Mouse (Mus musculus) hematopoietic stem cell, adult 5-6 weeks (primary cell): ENCODE data around the gene E130311K13Rik. TPM values are rescaled to one million over a fixed set of nuclear protein-coding genes. Genes with fewer than 3 reads are reported as not detected.

ENCODE experiments used
- ATAC-seq, 2 experiments: fragments of 125-278 bp in 1 of 2; replicated peaks in 1 of 2; 2 replicates each; pipeline ENCODE4 v1.8.0; 2016 to 2017; ENCODE audit warnings: inconsistent platforms in 2 of 2, mild to moderate bottlenecking in 2 of 2, moderate number of reproducible peaks in 2 of 2, low read depth in 1 of 2, moderate TSS enrichment in 1 of 2; ENCODE audit not compliant: low FRiP score in 2 of 2, poor library complexity in 2 of 2, severe bottlenecking in 2 of 2, insufficient read depth in 1 of 2, low TSS enrichment in 1 of 2
- total RNA-seq: library from RNA; stranded (forward); fragments of 172-1452, 232-1000 nt; gene quantifications from 2 replicates; pipeline ENCODE4 v1.2.3, GENCODE M21; 2017

Gene E130311K13Rik
- total RNA-seq, 1 experiment from 2014 or later = 15.4 TPM

- peak; percentile 63 to 73 for ATAC-seq
Observed at GRCm38 (mm10) chr3:63898581-63899308, 30.5 kb downstream of the E130311K13Rik start.

- no peak for ATAC-seq
Observed at GRCm38 (mm10) chr3:63897177-63897576, 32.1 kb downstream of the E130311K13Rik start.

- ATAC-seq = no peak
Observed at GRCm38 (mm10) chr3:63896303-63896702, 33.0 kb downstream of the E130311K13Rik start.

GRCm38 (mm10) chr3:63895786-63896185 is 33.5 kb downstream of the E130311K13Rik start:
- no peak for ATAC-seq

- ATAC-seq = peak; percentile 84 to 89
Observed at GRCm38 (mm10) chr3:63893677-63894076, 35.6 kb downstream of the E130311K13Rik start.

GRCm38 (mm10) chr3:63892154-63892553 is 37.1 kb downstream of the E130311K13Rik start:
- ATAC-seq = no peak

GRCm38 (mm10) chr3:63881065-63881464 is 48.2 kb downstream of the E130311K13Rik start:
- ATAC-seq = no peak

GRCm38 (mm10) chr3:63878995-63879666 is 50.1 kb downstream of the E130311K13Rik start:
- ATAC-seq = no peak

- ATAC-seq = no peak
Observed at GRCm38 (mm10) chr3:63872818-63873217, 56.5 kb downstream of the E130311K13Rik start.

GRCm38 (mm10) chr3:63871249-63871648 is 58.0 kb downstream of the E130311K13Rik start:
- ATAC-seq = no peak

GRCm38 (mm10) chr3:63868285-63868684 is 61.0 kb downstream of the E130311K13Rik start:
- no peak for ATAC-seq

- ATAC-seq = no peak
Observed at GRCm38 (mm10) chr3:63865069-63865468, 64.2 kb downstream of the E130311K13Rik start.

Other genes with a start within 250 kb of the E130311K13Rik start
- 0.10 and 0.38 TPM in 2 replicates for gene Plch1, start 30.0 kb downstream of the E130311K13Rik start, total RNA-seq
- gene Slc33a1, start 35.3 kb upstream of the E130311K13Rik start, total RNA-seq = 13.4 TPM in 2 replicates
- 44.7 and 47.5 TPM in 2 replicates for gene Gmps, start 46.6 kb upstream of the E130311K13Rik start, total RNA-seq
- gene Vmn2r1, start 152.1 kb upstream of the E130311K13Rik start, total RNA-seq = not detected in 2 replicates
- gene Vmn2r2, start 212.5 kb upstream of the E130311K13Rik start, total RNA-seq = not detected in 2 replicates